Mouse (Mus musculus) common myeloid progenitor, adult 5-6 weeks (primary cell): ENCODE results near the gene Rfc4. TPM values are rescaled to one million over a fixed set of nuclear protein-coding genes. Genes with fewer than 3 reads are reported as not detected.
"Not testable (repeated sequence)": the region's sequence is repeated elsewhere in the genome, so short reads cannot be mapped to it uniquely, and the experiment has no call there.

Source experiments
- ATAC-seq: replicated peaks from 2 replicates; pipeline ENCODE4 v1.8.0; 2016; ENCODE audit warnings: low read depth, mild to moderate bottlenecking, moderate TSS enrichment, inconsistent platforms; ENCODE audit not compliant: poor library complexity, severe bottlenecking
- total RNA-seq: library from RNA; stranded (forward); fragments of 200-1000, 187-1606 nt; gene quantifications from 2 replicates; pipeline ENCODE4 v1.2.3, GENCODE M21; 2017

Rfc4 gene
- total RNA-seq, 1 experiment from 2014 or later = 67.1 TPM

GRCm38 (mm10) chr16:23106121-23106520 is 21.4 kb downstream of the Rfc4 start:
- no peak for ATAC-seq

- ATAC-seq = no peak
Measured at GRCm38 (mm10) chr16:23103841-23104240, 23.7 kb downstream of the Rfc4 start.

- no peak for ATAC-seq
Measured at GRCm38 (mm10) chr16:23103038-23103745, 24.3 kb downstream of the Rfc4 start.

GRCm38 (mm10) chr16:23102340-23103037 is 25.0 kb downstream of the Rfc4 start:
- no peak for ATAC-seq

- peak; percentile 69 for ATAC-seq
Measured at GRCm38 (mm10) chr16:23100613-23101012, 26.9 kb downstream of the Rfc4 start.

- peak; percentile 19; the same call in 1 of the 2 replicates for ATAC-seq
Measured at GRCm38 (mm10) chr16:23100099-23100575, 27.4 kb downstream of the Rfc4 start.

GRCm38 (mm10) chr16:23099632-23100031 is 27.9 kb downstream of the Rfc4 start:
- ATAC-seq = no peak

GRCm38 (mm10) chr16:23098105-23098452 is 29.5 kb downstream of the Rfc4 start:
- ATAC-seq = not testable (repeated sequence)

GRCm38 (mm10) chr16:23097290-23098104 is 30.0 kb downstream of the Rfc4 start:
- not testable (repeated sequence) for ATAC-seq

GRCm38 (mm10) chr16:23096886-23097285 is 30.7 kb downstream of the Rfc4 start:
- ATAC-seq = not testable (repeated sequence)

- not testable (repeated sequence) for ATAC-seq
Measured at GRCm38 (mm10) chr16:23095581-23095980, 32.0 kb downstream of the Rfc4 start.

- no peak for ATAC-seq
Measured at GRCm38 (mm10) chr16:23094136-23094535, 33.4 kb downstream of the Rfc4 start.

GRCm38 (mm10) chr16:23093321-23093953 is 34.1 kb downstream of the Rfc4 start:
- ATAC-seq = no peak

GRCm38 (mm10) chr16:23091345-23091744 is 36.2 kb downstream of the Rfc4 start:
- not testable (repeated sequence) for ATAC-seq

- ATAC-seq = not testable (repeated sequence)
Measured at GRCm38 (mm10) chr16:23088491-23088890, 39.0 kb downstream of the Rfc4 start.

GRCm38 (mm10) chr16:23087712-23088111 is 39.8 kb downstream of the Rfc4 start:
- ATAC-seq = not testable (repeated sequence)

- not testable (repeated sequence) for ATAC-seq
Measured at GRCm38 (mm10) chr16:23087159-23087558, 40.4 kb downstream of the Rfc4 start.

GRCm38 (mm10) chr16:23077516-23077915 is 50.0 kb downstream of the Rfc4 start:
- not testable (repeated sequence) for ATAC-seq
